In the genomic region with DNA sequence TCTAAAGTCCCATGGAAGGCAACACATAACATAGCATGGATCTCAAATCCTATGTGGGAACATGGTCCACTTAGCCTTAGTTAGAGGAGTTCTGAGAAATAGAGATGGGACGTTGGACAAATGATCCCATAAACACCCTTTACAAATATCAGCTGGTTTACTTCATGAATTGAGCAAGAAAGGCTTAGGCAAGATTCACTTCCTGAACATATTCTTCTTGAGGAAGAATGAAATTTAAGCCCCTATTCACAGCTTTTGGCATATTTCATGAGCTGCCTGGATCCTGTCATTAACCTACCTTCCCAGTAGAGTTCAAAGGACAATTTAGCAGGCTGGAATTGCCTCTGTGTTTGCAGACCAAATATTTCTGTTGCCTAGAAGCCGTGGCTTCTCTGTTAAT, we compare ENCODE assay signal across 29 mouse cellular contexts.
A peak's percentile ranks its signal among the peaks of the same experiment; 100 is the strongest.
DNase-seq lines count a peak whose midpoint lies in the region; ATAC-seq and TF ChIP-seq lines count a peak whose summit lies in the region.
"Had no signal": no experiment of that assay in that cellular context is flagged by ENCODE, and none has a peak within 500 bp of the region (broad histone marks: within the 10 kb centered on the region; RNA-seq: fewer than 3 reads in every experiment).

No protein-coding gene starts in this region.

- H3K4me1 ChIP-seq in heart, embryonic 10.5 days = no peaks in the 10 kb centered on the region
- no peaks in the 10 kb centered on the region for H3K4me1 ChIP-seq in lung, postnatal 0 days (ENCODE audit: insufficient read depth, low read depth, low read length)
- peaks cover 50% of the 10 kb centered on the region for H3K4me1 ChIP-seq in bone marrow macrophage, adult 2 months (ENCODE audit: control insufficient read depth, insufficient read depth, low read length)
- H3K4me1 ChIP-seq: embryonic facial prominence, embryonic 12.5 days; embryonic facial prominence, embryonic 15.5 days; heart, embryonic 15.5 days; hindbrain, embryonic 10.5 days had no signal

- TF ChIP-seq EP300 in lung, postnatal 0 days (IDR thresholded peaks at IDR 0.05) = no peak

- H3K9ac ChIP-seq in lung, postnatal 0 days (replicated peaks; ENCODE audit: low read depth) = no peak overlapping the region
- H3K9ac ChIP-seq: embryonic facial prominence, embryonic 12.5 days; embryonic facial prominence, embryonic 15.5 days; forebrain, postnatal 0 days; heart, embryonic 12.5 days; heart, embryonic 15.5 days; hindbrain, embryonic 13.5 days had no signal

- TF ChIP-seq POLR2A in bone marrow macrophage, adult 2 months (IDR thresholded peaks at IDR 0.05; ENCODE audit: borderline replicate concordance, low read depth, low read length) = no peak

- peak; percentile 25; the same call in 1 of the 2 replicates for ATAC-seq in lung, postnatal 0 days
- ATAC-seq in granulocyte monocyte progenitor cell, adult 5-6 weeks (replicated peaks; ENCODE audit: poor library complexity, severe bottlenecking) = peak; percentile 77
- ATAC-seq: forebrain, embryonic 14.5 days; forebrain, postnatal 0 days; hindbrain, embryonic 16.5 days; Patski had no signal

- no peak overlapping the region for H3K4me2 ChIP-seq in lung, postnatal 0 days (replicated peaks; ENCODE audit: low read depth, low read length)
- H3K4me2 ChIP-seq: embryonic facial prominence, embryonic 12.5 days; embryonic facial prominence, embryonic 15.5 days; heart, embryonic 12.5 days; heart, embryonic 15.5 days; hindbrain, embryonic 13.5 days had no signal

- no peaks in the 10 kb centered on the region for H3K36me3 ChIP-seq in heart, embryonic 10.5 days
- H3K36me3 ChIP-seq in lung, postnatal 0 days (ENCODE audit: insufficient read depth, low read length) = no peaks in the 10 kb centered on the region
- H3K36me3 ChIP-seq: embryonic facial prominence, embryonic 12.5 days; embryonic facial prominence, embryonic 15.5 days; G1E; heart, embryonic 12.5 days; heart, embryonic 15.5 days; hindbrain, embryonic 10.5 days had no signal

- intact Hi-C loops in left cerebral cortex, postnatal 14 days (cut with DNase I) = no loop called here

- no peaks in the 10 kb centered on the region for H3K27me3 ChIP-seq in heart, embryonic 10.5 days (ENCODE audit: insufficient read depth, poor library complexity, severe bottlenecking)
- no peaks in the 10 kb centered on the region for H3K27me3 ChIP-seq in lung, postnatal 0 days (replicated peaks; ENCODE audit: insufficient read depth, low read length)
- H3K27me3 ChIP-seq: CH12.LX; embryonic facial prominence, embryonic 12.5 days; embryonic facial prominence, embryonic 15.5 days; heart, embryonic 12.5 days; heart, embryonic 15.5 days; hindbrain, embryonic 13.5 days; Patski had no signal

- WGBS in heart, embryonic 10.5 days = 76% methylated on average over 2 of the region's 2 CpGs
- WGBS in lung, postnatal 0 days = 36% methylated on average over 2 of the region's 2 CpGs

- no peak overlapping the region for H3K4me3 ChIP-seq in heart, embryonic 10.5 days
- H3K4me3 ChIP-seq in lung, postnatal 0 days (ENCODE audit: low read depth, low read length) = no peak overlapping the region
- H3K4me3 ChIP-seq in bone marrow macrophage, adult 2 months (ENCODE audit: insufficient read depth, low read length) = no peak overlapping the region
- H3K4me3 ChIP-seq: embryonic facial prominence, embryonic 12.5 days; embryonic facial prominence, embryonic 15.5 days; heart, embryonic 12.5 days; heart, embryonic 15.5 days; hindbrain, embryonic 10.5 days; hindbrain, embryonic 13.5 days had no signal

- peak; percentile 65 for DNase-seq in heart, adult 11 months
- DNase-seq in heart, embryonic 10.5 days (ENCODE audit: low spot score) = no peak
- peak; percentile 64 for DNase-seq in lung, postnatal 0 days (ENCODE audit: low spot score)
- DNase-seq in lung, adult 18-20 months = no peak
- no peak for DNase-seq in B cell, adult 2 months
- DNase-seq in left cerebral cortex, postnatal 14 days (ENCODE audit: low spot score in 2 of 2) = no peak
- DNase-seq: adrenal gland, postnatal 10 days; adrenal gland, postnatal 36 days; cerebellum, adult 11 months; cerebellum, adult 2 months; cerebellum, adult 9-11 months; cerebellum, postnatal 36 days; forebrain, postnatal 0 days; gastrocnemius, postnatal 25 days; heart, postnatal 10 days; heart, postnatal 36 days had no signal

- no peaks in the 10 kb centered on the region for H3K9me3 ChIP-seq in heart, embryonic 10.5 days
- no peaks in the 10 kb centered on the region for H3K9me3 ChIP-seq in lung, postnatal 0 days (ENCODE audit: low read length)
- H3K9me3 ChIP-seq: embryonic facial prominence, embryonic 12.5 days; embryonic facial prominence, embryonic 15.5 days; heart, embryonic 12.5 days; heart, embryonic 15.5 days; hindbrain, embryonic 10.5 days; hindbrain, embryonic 13.5 days had no signal

- no peak for TF ChIP-seq CTCF in lung, postnatal 0 days (IDR thresholded peaks at IDR 0.05)
- TF ChIP-seq CTCF in bone marrow macrophage, adult 2 months (IDR thresholded peaks at IDR 0.05; ENCODE audit: low read depth, low read length) = no peak

- H3K27ac ChIP-seq in heart, embryonic 10.5 days = no peak overlapping the region
- no peak overlapping the region for H3K27ac ChIP-seq in lung, postnatal 0 days (ENCODE audit: low read length)
- peak overlapping the region; percentile 49 for H3K27ac ChIP-seq in bone marrow macrophage, adult 2 months (ENCODE audit: insufficient read depth, low read depth, low read length)
- H3K27ac ChIP-seq: embryonic facial prominence, embryonic 12.5 days; embryonic facial prominence, embryonic 15.5 days; heart, embryonic 15.5 days; hindbrain, embryonic 10.5 days; hindbrain, embryonic 13.5 days had no signal

Comparison
In these comparisons a context has a peak if more than half of its experiments do, and no peak if none do; other contexts are left out.
1. DNase-seq: peak in heart, adult 11 months (single experiment) and lung, postnatal 0 days (single experiment); none in heart, embryonic 10.5 days (single experiment), lung, adult 18-20 months (0 of 2), B cell, adult 2 months (0 of 2) and left cerebral cortex, postnatal 14 days (0 of 2).